Mouse (Mus musculus) kidney, adult 9 months (tissue): ENCODE measurements around the gene Krtcap2.
"Not testable (repeated sequence)": the region's sequence is repeated elsewhere in the genome, so short reads cannot be mapped to it uniquely, and the experiment has no call there.

Experiments
- DNase-seq: peaks from one replicate; pipeline ENCODE4 v3.0.0; 2022

Gene Krtcap2

DNA sequence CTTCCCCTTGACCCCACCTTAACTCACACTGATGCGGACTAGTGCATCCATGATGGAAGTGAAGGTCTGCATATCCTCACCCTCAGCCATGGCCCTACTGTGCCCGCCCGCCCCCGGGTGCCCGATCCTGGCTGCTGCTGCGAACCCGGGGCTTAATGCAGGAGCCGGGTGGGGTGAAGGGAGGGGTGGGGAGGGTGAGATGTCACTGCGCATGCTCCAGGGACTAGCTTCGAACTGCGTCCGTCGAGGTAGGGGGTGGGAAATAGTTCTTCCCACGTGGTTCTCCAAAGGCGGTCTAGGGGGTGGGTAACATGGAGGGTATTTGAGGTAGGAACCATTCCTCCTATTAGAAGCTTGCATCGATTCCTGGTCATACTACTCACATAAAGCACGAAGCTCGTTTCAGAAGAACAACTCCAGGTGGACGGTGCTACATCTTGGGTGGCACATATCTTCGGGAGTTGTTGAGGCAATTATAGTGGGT is at the start of gene Krtcap2:
Gene Krtcap2 (plus strand): TSS at position 279 of the 484 bp plus-strand sequence.
- DNase-seq: no peak

DNA sequence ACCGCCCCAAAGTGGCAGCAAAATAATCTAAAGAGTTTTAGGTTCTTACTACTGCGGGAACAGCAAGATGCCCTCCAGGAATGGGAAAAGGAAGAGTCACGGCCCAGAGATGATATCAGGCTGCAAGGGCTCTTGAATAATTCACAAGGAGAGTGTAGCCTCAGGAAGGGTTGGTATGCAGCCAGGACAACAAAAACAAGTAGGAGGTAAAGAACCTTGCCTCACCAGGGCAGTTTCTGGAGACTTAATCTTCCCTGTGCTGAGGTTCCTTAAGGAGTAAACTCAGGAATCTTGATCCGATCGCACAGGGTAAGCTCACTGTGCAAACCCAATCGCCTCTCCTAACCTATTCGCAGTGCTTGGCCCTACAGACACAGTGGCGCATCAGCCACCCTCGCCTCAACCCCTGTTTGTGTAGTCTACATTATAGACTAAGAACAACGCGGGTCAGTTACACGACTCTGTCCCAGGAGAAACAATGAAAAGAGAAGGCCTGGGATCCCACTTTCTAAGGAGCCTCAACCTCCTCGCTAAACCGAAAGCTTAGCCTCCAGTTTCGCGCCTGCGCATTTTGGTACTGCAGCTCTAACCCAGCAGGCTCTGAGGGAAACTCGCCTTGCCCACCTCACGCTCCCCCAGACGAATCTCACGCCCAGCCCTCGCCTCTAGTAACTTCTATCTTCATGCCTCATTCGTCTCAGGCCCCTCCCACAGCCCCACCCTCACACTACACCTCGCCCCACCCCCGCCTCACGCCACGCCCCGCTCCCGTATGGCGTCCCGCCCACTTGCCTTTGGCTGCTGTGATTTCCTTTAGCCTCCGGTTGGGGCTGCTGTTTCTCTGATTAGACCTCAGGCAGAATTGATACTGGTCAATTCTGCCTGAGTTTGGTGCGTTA is 49.5 kb upstream of the Krtcap2 start:
- DNase-seq: peak; percentile 83

DNA sequence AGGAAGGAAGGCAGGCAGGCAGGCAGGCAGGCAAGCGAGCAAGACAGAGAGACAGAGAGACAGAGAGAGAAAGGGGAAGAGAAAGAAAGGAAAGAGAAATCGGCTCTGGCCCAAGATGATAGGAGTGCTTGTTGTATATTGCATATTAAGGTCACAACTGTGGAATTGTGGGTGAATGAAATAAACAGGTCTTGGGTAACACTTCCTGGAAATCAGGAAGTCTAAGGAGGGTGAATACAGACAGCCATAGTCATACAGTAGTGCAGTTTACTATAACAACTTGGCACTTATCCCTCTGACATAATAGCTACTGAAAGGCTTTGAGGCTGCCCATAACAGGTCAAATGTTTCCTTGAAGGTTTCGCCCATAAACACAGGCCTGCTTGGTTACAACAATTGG is 45.9 kb upstream of the Krtcap2 start:
- no peak for DNase-seq

DNA sequence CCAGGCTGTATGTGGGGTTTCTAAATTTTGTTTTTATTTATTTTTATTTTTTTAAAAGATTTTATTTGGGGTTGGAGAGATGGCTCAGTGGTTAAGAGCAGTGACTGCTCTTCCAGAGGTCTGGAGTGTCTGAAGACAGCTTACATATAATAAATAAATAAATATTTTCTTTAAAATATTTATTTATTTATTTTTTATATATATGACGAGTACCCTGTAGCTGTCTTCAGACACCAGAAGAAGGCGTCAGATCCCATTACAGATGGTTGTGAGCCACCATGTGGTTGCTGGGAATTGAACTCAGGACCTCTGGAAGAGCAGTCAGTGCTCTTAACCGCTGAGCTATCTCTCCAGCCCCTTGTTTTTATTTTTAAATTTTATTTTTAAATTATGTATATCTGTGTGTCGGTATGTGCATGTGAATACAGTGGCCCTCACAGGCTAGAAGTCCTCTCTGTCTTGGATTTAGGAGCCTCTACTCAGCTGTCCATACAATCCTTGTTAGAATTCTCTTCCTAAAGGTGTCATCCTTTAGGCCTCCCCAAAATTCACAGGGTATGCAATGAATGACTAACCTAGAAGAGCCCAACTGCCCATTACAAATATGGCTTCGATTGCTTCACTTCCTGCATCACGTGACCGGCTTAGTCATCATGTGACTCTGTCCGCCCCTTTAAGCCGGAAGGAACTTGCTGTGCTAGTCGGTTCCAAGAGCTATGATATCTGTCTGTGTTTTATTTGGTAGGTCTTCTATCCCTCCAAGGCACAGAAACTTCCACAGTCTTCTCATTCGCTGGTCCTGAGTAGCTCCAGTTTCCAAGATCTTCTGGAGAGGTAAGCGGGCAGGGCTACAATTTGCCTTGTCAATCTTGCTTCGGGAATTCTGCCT is 43.3 kb upstream of the Krtcap2 start, which contains the start of gene Gba:
Gene Gba (plus strand): TSS at position 676 of the 889 bp plus-strand sequence.
- peak; percentile 88 for DNase-seq

- DNase-seq: no peak
Observed at GRCm38 (mm10) chr3:89203142-89203514, 42.6 kb upstream of the Krtcap2 start.

DNA sequence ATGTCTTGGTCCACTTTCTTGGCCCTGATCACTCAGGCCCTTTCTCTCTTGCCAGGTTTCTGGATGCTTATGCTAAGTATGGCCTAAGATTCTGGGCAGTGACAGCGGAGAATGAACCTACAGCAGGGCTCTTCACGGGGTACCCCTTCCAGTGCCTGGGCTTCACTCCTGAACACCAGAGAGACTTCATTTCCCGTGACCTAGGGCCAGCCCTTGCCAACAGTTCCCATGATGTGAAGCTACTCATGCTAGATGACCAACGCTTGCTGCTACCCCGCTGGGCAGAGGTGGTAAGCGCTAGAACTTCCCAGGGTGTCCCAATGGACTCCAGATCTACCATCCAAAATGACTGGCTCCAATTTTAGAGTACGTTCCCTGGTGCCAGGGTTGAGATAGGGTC is 39.7 kb upstream of the Krtcap2 start:
- DNase-seq: no peak

DNA sequence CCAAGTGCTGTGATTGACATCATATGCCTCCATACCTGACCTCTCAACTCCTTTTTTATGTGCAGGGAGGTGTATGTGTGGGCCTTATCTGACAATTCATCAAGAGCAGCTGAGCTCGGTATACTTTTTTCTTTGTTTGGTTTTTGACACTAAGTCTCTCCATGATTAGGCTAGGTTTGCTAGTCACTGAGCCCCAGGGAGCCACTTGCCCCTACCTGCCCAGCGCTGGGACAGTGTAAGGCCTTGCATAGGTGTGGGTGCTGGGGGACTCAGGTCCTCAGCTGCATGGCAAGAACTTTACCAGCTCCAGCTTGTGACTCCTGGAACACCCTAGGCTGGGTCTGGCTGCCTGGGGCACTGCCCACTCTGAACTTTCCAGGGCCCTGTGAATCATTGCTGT is 39.1 kb upstream of the Krtcap2 start:
- no peak for DNase-seq

DNA sequence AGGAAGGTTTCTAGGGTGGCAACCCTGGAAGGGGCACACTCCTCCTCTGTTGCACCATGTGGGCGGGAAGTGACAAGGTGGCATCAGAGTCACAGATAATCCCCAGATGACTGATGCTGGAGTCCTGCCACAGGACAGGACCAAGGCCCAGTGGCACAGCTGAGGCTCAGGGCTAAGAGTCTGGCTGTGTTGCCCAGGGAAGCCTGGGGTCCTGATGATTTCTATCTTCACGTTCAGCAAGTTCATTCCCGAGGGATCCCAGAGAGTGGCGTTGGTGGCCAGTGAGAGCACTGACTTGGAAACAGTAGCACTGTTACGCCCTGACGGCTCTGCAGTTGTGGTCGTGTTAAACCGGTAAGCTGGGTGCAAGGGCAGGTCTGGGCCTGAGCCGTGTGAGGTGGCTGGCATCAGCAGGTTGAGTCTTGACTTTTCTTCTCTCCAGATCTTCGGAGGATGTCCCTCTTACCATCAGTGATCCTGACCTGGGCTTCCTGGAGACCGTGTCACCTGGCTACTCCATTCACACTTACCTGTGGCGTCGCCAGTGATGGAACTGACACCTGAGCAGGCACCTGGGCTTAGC is 37.6 kb upstream of the Krtcap2 start:
- DNase-seq: no peak

DNA sequence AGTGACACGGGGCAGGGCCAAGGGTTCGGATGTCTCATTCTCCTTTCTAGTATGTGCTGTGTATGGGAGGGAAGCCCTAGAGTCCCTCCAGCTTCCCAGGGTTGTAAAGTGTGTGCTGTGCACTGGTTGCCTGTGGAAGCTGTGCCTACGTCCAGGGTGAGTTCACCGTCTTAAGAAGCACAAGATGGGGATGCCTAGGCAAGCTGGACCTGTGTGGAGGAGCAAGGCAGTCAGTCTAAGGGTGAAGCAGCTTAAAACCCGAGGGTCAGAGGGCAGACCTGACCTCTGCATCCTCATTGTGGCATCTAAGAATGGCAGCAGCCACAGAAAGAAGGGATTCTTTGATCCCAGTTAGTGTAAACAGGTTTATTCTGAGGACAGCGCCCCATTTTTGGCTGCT is 37.0 kb upstream of the Krtcap2 start:
- DNase-seq: no peak

- no peak for DNase-seq
Observed at GRCm38 (mm10) chr3:89209731-89210130, 36.0 kb upstream of the Krtcap2 start.

DNA sequence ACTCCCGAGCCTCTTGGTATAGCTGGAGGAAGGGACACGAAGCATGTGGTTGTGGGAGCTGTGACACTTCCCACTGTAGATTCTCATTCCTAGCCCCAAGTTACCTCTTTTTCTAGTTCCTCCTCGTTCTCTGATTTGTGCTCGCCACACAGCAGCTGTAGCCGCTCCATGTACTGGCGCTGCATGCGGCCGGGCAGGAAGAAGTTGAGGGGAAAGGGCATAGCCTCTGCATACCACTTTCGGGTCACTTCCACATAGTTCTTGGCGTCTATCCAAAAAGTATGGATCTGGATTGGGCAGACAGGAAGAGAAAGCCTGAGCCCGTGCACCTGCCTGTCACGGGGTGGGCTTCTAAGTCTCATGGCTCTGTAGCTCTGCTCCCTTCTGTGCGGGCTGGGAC is 35.6 kb upstream of the Krtcap2 start:
- DNase-seq: no peak

- peak; percentile 49 for DNase-seq
Observed at GRCm38 (mm10) chr3:89210731-89211130, 35.0 kb upstream of the Krtcap2 start.

DNA sequence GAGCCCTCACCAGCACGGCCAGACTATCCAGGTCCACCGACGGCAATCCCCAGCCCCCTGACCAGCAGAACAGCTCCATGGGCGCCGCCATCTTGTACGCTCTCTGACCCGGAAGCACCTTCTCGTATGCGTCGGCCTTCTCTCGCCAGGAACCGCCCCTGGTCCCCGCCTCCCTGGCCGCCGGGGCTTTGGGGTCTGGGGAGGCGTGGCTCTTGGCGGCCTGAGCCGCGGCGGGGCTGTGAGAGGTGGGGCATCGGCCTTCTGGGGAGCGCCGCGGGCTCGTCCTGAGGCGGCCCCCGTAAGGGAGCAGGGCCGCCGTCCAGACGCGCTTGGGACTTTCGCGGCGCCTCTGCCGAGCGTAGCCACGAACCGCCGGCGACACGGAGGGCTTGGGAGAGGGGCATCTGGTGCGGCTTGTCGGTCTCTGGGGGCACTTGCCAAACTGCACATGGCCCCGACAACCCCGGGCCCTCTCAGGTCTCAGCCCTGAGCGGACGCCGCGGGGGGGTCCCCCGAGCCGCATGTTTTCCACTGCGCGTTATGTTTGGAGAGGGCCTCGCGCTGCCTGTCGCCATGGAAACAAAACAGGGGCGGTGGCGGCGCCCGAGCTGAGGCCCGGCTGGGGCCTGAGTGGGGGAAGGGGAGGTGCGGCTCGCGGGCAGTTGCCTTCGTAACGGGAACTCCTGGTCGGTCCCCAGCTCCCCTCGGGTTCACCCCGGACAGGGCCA is 31.8 kb upstream of the Krtcap2 start:
- DNase-seq: peak; percentile 91

DNA sequence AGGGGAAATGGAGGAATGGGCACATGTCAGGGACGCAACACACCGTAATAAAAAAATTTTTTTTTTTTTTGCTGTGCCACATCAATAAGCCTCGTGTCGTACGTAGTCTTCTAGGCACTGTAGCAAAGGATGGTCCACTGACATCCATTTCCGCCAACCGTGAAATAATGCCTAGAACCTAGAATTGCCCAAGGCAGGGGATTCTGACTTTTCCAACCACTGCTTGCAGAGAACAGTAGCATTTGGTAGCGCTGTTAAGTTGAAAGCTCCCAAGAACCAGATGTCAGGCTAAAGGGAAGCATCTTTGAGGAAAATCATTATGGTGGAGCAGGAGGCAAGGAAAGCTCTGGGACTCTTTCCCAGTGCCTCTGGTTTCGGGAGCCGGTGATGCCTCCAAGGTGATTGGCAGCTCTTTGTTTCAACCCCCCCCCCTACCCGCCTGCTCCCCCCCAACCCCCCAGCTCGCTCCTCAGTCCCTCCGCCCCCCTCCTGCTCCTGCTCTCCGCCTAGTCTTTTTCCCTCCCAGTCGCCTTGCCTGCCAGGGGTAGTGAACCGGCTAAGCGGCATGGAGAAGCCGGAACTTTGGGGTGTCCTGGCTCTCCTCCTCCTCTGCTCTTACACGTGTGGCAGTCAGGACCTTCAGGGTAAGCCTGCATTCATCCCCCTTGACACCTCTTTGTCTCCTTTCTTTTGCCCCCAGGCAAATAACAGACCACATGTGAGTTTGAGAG is 30.9 kb upstream of the Krtcap2 start, which contains the start of gene Thbs3:
Gene Thbs3 (plus strand): TSS at position 500 of the 731 bp plus-strand sequence.
- DNase-seq: no peak

GRCm38 (mm10) chr3:89215853-89216252 is 29.9 kb upstream of the Krtcap2 start:
- peak; percentile 90 for DNase-seq

- DNase-seq: not testable (repeated sequence)
Observed at GRCm38 (mm10) chr3:89216407-89216806, 29.4 kb upstream of the Krtcap2 start.

DNA sequence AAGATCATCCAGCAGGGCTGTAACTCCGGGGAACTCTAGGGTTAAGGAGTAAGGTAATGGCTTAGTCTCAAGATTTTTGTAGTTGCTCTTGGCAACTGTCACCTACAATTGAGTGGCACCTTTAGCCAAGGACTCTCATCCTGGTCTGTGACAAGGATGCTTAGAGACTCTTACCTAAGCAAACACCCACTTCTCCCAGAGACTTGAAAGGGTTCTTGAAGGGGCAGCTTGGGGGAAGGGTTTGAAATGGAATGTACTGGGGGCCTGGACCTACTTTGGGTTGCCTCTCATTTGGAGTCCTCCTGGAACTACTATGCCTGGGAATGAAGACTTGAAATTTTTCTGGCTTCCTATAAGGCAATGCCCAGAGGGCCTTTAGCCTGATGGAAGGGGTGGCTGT is 27.5 kb upstream of the Krtcap2 start:
- DNase-seq: no peak

GRCm38 (mm10) chr3:89219546-89219945 is 26.2 kb upstream of the Krtcap2 start:
- DNase-seq: no peak

DNA sequence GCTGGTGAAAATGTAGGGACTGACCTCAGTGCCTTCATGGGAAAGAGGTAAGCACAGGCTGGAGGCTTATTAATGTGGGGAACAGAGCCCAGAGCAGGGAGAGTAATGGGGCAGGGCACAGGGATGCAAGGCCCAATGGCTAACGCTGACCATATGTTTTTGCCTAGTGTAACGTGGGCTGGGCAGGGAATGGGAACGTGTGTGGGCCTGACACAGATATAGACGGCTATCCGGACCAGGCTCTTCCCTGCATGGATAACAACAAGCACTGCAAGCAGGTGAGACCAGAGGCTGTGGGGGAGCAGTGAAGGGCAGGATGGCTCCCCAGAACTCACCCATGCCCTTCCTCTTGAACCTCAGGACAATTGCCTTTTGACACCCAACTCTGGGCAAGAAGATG is 24.6 kb upstream of the Krtcap2 start:
- no peak for DNase-seq

DNA sequence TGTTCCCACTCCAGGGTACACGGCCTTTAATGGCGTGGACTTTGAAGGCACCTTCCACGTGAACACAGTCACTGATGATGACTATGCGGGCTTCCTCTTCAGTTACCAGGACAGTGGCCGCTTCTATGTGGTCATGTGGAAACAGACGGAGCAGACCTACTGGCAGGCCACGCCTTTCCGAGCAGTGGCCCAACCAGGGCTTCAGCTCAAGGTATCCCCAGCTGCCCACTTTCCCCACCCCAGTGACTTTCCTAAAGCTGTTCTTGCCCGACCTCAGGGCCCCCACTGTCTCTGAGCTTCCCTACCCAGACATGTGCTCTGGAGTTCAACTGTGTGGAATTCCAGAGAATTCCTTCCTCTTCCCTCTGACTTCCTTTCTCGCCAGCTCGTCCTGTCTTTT is 21.0 kb upstream of the Krtcap2 start:
- DNase-seq: no peak

DNA sequence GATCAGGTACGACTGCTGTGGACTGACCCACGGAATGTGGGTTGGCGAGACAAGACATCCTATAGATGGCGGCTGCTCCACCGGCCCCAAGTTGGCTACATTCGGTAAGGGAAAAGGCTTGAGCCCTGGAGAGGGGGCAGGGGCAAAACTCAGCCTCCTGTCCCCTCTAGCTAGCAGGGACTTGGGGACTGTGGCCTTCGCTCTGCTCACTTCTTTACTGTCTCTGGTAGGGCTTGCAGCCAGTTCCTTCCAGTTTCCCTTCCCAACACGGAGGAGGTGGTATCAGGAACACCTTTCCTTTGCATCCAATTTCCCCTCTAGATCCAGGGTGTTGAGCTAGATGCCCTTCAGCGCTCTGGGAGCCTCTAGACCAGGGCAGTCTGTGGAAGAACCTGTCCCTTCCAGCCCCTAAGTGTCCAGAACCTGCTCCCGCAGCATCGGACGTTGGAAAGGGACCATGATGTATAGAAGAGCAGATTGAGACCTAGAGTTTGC is 20.4 kb upstream of the Krtcap2 start:
- DNase-seq: no peak
